Mouse (Mus musculus) thymus, postnatal 14 days (tissue): ENCODE data around the gene Gm38393.
A peak's percentile ranks its signal among the peaks of the same experiment; 100 is the strongest.

Experiments
- DNase-seq: peaks from one replicate; pipeline ENCODE4 v3.0.0; 2021

Gene Gm38393

GRCm38 (mm10) chr7:60004606-60005330 is at the start of gene Gm38393, which contains the start of gene Snurf:
Gene Gm38393, minus strand, starts transcription at chr7:60005064.
Gene Snurf, minus strand, starts transcription at chr7:60005049.
- peak; percentile 21 for DNase-seq

- no peak for DNase-seq
Observed at GRCm38 (mm10) chr7:60047481-60048201, 42.8 kb upstream of the Gm38393 start.

- no peak for DNase-seq
Observed at GRCm38 (mm10) chr7:60013186-60013585, 8.3 kb upstream of the Gm38393 start.

- DNase-seq, result no peak
Observed at GRCm38 (mm10) chr7:60007727-60008360, 3.0 kb upstream of the Gm38393 start.

GRCm38 (mm10) chr7:60006262-60006661 is 1.4 kb upstream of the Gm38393 start:
- no peak for DNase-seq

- DNase-seq, result peak; percentile 22
Observed at GRCm38 (mm10) chr7:60003921-60004605, 801 bp downstream of the Gm38393 start.

- no peak for DNase-seq
Observed at GRCm38 (mm10) chr7:60003006-60003865, 1.6 kb downstream of the Gm38393 start.

- DNase-seq, result no peak
Observed at GRCm38 (mm10) chr7:59978646-59979045, 26.2 kb downstream of the Gm38393 start.
